13 mouse cellular contexts compared by ENCODE assay signal in genomic region chr10:32494591-32495182, GRCm38 (mm10).
"Had no signal": no experiment of that assay in that cellular context is flagged by ENCODE, and none has a peak within 500 bp of the region (broad histone marks: within the 10 kb centered on the region; RNA-seq: fewer than 3 reads in every experiment).

No protein-coding gene starts in this region.

- H3K27me3 ChIP-seq: kidney, embryonic 15.5 days; liver, embryonic 13.5 days; megakaryocyte, embryonic 14.5 days; midbrain, embryonic 15.5 days had no signal

- H3K4me2 ChIP-seq: kidney, embryonic 15.5 days; liver, embryonic 13.5 days; midbrain, embryonic 15.5 days had no signal

- H3K4me3 ChIP-seq: kidney, embryonic 15.5 days; left cerebral cortex, adult 2 months; liver, embryonic 13.5 days; megakaryocyte, embryonic 14.5 days; midbrain, embryonic 10.5 days; midbrain, embryonic 15.5 days had no signal

- H3K4me1 ChIP-seq: kidney, embryonic 15.5 days; liver, embryonic 13.5 days; megakaryocyte, embryonic 14.5 days; midbrain, embryonic 10.5 days; midbrain, embryonic 15.5 days had no signal

- H3K36me3 ChIP-seq: kidney, embryonic 15.5 days; liver, embryonic 13.5 days; midbrain, embryonic 10.5 days; midbrain, embryonic 15.5 days had no signal

- H3K27ac ChIP-seq: kidney, embryonic 15.5 days; left cerebral cortex, adult 2 months; liver, embryonic 13.5 days; midbrain, embryonic 10.5 days; midbrain, embryonic 15.5 days had no signal

- DNase-seq: kidney, adult 2 months; kidney, postnatal 10 days; kidney, postnatal 36 days; layer of hippocampus, postnatal 36 days; liver, embryonic 13.5 days; thymus, adult 18-20 months; thymus, postnatal 36 days had no signal

- ATAC-seq: intestine, postnatal 0 days; midbrain, embryonic 15.5 days had no signal

- H3K9me3 ChIP-seq: kidney, embryonic 15.5 days; liver, embryonic 13.5 days; megakaryocyte, embryonic 14.5 days; midbrain, embryonic 10.5 days; midbrain, embryonic 15.5 days had no signal

- H3K9ac ChIP-seq: kidney, embryonic 15.5 days; liver, embryonic 13.5 days; midbrain, embryonic 15.5 days had no signal
